Mouse (Mus musculus): ENCODE results near the gene Pdgfra. TPM values are rescaled to one million over a fixed set of nuclear protein-coding genes. Genes with fewer than 3 reads are reported as not detected.

Gene Pdgfra
- total and polyA plus RNA-seq, 3 experiments = 5.0 to 41.5 (median 30.2) TPM

DNA sequence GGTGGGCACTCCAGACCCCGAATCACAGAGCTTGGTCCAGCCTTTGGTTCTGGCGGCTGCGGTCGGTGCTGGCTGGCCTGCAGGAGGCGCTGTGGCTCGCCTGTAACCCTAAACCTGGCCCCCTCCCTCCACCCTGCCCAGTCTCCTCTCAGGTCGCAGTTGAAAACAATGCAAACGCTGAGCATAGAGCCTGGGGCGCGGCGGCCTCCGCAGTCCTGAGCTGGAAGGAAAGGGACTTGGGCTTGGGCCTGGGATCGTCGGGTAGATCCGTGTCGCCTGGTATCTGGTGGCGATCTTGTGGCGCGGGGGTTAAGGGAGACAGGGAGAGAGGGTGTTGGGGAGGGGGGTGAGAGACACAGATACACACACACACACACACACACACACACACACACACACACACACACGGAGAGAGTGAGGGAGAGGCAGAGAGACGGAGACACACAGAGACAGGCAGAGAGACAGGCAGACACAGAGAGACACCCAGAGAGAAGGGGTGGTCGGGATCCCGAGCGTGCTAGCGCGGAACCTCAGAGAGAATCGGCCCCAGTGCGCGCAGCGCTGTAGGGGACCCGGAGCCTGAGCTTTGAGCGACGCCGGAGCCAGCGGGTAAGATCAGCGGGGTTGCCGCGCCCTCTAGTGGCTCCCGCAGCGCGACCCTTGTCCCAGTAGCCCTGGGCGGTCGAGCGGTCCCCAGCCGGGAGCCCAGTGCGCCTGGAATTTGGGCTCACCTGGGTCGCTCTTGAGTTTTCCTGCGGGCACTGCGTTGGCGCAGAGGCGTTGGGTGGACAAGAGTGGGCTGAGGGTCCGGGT, 3.9 kb downstream of the Pdgfra start:
- DNase-seq = peak; percentile 91

DNA sequence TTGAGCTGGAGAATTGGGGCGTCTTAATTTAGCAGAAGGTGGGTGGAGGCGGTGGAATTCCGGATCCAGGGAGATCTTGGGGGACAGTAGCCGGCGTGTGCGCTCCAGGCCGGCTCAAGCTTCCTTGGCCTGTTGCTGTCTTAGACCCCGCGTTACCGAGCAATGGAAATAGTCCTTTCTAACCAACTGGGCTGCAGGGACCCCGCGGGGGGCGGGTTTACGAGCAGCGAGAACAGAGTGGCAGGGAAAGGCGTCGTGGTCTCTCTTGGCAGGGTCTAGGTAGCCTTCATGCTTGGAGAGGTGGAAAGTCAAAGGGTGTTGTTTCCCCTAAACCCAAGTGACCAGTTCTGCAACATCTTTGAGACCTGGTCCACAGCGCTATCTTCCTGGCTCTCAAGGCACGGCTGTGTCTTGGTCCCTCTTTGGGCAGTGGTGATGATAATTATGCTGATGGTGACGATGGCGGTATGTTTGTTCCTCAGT, 4.5 kb downstream of the Pdgfra start:
- DNase-seq = peak; percentile 28

DNA sequence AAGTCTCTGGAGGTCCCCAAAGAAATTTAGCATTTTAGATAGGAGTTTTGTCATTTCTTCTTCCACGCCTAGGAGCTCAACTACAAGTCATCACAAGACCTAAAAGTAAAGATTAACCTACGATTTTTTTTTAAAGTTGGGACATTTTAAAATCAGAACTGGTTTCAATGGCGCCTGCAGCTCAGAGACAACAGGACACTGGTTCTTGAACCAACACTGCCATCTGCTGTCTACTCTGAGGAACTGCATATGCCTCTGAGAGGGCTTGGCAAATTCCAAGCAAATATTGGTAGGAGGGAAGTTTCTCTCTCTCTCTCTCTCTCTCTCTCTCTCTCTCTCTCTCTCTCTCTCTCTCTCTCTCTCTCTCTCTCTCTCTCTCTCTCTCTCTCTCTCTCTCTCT, 4.9 kb downstream of the Pdgfra start:
- DNase-seq = peak; percentile 57

DNA sequence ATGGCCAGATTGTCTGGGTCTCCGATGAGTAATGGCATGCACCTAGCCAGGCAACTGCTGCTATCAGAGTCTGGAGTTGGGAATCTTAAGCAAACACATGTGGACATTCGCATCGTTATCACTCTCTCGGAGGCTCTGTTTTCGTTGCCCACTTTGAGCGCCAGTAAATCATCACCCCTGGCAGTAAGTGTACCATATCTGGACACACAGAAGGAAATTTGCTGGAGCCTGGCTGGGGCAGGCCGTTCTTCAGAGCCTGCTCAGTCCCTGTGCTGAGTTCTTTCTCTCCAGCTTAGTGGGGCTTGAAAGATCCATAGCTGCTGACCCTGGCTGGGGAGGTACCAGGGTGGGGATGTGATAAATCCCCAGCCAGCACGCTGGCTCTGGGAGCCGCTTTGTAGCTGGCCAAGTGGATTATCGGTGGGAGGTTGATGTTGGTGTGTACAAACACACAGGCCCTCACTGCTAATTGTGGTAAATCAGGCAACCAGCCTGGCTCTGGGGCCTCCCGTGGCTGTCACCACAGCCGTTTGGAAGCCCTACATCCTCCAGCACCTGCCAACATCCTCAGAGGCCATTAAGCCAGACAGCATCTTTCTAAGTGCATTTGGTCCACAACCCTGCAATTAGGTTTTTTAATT, 8.6 kb downstream of the Pdgfra start:
- no peak for DNase-seq

DNA sequence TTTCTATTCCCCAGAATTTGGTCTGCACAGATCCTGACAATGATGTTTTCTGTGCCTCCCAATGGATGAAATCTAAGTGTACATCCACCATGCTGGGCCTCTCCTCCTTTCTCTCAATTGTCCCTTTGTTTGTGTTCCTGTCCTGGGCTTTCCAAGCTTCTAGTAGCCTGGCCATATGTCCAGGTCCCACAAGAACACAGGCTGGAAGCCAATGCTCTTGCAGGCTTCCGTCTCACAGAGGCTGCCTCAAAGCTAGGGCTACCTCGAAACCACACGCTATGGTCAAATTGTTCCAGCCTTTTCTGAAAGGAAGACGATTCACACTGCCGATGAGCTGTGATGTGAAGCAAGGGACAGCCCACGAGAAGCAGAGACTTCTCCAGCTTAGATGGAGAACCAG, 9.5 kb downstream of the Pdgfra start:
- DNase-seq = no peak

DNA sequence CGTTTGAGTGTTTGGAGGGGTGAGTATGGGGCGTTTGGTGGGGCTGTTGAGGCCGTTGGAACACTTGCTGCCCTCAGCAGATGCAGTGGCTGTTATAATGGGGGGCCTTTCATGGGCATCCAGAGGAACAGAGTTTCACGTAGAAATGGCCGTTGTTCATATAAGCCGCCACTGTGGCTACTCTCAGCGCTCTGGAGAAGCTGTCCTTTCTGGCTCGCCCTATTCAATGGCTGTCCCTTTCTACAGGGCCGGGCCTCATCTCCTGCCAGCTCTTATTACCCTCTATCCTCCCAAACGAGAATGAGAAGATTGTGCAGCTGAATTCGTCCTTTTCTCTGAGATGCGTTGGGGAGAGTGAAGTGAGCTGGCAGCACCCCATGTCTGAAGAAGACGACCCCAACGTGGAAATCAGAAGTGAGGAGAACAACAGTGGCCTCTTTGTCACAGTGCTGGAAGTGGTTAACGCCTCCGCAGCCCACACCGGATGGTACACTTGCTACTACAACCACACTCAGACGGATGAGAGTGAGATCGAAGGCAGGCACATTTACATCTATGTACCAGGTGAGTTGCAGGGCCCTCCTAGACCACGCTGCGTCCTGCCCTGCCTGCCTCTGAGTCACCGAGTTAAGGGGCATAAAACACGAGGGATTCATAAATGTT, 11.3 kb downstream of the Pdgfra start:
- DNase-seq = no peak

DNA sequence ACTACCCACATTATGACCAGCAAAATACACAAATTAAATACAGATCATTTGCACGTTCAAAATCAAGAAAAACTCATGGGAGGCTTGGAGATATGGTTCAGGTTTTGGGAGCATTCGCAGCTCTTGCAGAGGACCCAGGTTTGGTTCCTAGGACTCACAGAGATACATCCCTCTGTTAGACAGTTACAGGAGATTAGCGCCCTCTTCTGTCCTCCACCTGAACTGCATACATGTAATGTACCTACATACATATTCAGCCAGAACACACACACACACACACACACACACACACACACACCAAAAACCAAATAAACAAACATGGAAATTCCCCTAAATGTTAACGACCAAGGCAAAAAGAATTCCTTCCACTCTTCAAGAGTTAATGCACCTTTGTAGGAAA, 12.6 kb downstream of the Pdgfra start:
- no peak for DNase-seq

DNA sequence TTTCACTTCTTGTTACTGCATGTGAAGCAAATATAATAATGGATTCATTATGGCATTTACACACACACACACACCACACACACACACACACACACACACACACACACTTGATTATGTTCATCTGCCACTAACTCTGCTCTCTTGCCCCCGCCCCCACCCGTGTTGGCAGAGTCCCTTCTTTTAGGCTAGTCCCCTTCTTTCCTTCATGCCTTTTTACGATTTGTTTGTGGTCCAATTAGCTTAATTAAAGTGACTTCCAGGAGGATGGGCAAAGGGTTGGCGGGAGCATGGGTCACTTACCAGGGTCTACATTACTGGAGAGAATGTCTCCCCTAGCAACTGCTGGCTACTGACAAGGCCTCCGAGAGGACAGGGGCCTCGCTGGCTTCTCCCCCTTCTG, 17.7 kb downstream of the Pdgfra start:
- DNase-seq = no peak

DNA sequence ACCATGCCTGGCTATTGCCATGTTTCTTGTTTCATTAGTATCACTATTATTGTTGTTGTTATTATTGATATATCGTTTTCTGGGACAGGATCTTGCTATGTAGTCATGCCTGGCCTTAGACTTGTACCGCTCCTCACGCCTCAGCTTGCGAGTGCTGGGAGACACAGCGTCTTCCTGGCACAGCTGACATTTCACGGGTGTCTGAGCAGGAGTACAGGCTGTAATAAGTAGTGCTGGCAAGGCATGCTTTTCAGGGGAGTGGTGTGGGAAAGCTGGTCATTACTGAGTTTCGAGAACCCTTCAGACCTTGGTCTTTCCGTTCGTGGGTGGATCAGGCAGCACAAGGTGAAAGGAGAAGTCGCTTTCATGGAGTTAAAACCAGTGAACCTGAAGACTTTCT, 19.8 kb downstream of the Pdgfra start:
- DNase-seq = no peak

DNA sequence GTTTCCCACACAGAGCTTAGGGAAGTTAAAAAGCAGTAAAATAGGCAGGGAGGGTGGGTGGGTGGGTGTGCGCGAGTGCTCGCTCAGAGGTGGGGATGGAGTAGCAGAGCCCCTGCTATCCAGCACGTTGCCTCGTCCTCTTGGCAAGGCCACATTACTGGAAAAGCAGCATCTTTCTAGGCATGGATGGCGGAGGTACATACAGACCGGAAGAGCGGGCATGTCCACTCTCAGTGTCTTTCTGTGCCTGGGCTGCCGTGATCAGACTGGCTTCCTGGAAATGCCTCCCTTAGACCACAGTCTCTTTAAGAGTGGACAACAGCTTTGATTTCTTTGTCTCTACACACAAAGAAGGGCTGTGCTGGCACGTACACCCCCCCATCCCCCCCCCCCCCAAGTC, 27.2 kb downstream of the Pdgfra start:
- no peak for DNase-seq

DNA sequence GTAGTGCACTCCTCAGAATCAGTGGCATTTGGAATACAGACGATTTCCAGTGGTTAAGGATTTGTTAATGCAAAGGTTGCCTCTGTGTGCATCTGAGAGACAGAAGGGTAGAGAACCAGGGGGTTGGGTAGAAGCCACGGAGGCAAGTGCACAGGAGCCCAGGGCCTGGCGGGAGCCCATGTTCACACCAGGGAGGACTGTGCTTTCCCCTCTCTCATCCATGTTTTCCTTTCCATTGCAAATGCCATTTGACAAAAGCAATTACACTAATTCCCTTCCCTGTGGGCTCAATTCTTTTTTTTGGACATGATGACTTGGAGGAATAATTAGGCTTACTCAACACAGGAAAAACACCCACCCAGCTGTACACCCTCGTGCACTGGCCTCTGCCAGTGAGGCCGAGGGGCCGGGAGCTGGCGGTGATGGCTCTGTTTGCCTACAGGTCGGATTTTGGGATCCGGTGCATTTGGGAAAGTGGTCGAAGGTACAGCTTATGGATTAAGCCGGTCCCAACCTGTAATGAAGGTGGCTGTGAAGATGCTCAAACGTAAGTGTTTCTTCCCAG, 27.7 kb downstream of the Pdgfra start:
- no peak for DNase-seq

DNA sequence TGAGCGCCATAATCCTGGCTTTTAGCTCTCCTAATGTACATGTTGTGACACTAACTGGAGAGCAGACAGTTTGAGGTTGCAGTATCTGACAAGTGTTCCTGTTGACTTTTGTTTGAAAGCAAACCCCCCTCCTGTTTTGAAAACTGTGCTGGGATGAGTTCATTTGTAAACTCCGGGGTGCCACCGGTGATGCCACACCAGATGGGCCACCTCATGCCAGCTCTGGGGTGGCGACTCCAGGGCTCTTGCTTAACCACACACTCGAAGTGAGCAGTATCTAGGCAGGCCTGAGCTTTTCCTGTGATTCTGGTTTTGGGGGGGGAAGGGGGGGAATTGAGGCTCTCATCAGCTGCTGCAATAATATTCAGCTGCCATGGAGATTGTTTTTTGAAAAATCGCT, 31.6 kb downstream of the Pdgfra start:
- DNase-seq = no peak

DNA sequence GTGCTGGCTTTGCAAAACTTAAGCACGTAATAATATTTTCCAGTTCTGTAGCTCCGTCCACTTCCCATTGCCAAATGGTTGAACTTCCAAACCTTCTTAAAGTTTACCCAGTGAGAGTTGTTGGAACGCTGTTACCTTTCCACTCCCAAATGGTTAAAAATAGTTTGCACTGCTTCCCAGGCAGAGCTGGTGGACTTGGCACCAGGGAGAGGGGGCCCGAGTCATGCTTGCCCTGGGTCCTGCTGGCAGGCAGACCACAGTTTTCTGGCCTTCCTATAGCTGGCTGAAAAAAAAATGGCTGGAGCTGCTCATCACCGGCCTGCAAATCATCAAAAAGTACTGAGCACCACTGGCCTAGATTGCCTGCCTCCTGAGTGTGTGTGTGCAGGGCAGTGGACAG, 32.0 kb downstream of the Pdgfra start:
- no peak for DNase-seq

DNA sequence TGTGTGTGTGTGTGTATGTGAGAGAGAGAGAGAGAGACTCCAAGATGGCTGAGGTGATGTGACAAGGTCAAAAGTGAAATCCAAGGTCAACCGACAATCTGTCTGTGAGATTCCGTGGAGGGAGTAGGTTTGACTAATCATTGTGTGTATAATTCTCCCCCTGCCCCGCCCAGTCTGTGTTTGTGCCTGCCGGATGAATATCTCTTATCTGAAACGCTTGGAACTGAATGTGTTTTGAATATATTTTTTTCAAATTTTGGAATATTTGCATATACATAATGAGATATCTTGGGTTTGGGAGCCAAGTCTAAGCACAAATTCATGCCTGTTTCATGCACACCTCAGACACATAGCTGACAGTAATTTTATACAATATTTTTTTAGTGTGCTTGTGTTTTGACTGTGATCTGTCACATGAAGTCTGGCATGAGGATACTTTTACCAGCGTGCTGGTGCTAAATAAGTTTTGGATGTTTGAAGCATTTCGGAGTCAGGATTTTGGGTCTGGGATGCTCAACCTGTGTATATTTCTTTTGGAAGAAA, 32.7 kb downstream of the Pdgfra start:
- DNase-seq = no peak

DNA sequence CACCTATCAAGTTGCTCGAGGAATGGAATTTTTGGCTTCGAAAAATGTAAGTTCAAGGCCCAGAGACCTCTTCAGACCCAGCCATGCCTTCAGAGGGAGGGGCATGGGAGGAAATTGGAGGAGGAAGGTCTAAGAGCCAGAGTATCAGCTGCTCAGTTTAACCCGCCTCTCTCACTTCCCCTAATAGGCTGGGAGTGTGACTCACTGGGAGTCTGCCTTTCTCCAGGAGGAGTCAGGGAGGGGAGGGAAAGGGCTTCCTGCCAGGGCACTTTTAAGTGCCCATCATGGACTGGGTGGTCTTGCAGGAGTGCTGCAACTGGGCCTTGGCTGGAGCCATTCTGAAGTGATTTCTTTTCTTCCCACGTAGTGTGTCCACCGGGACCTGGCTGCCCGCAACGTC, 33.5 kb downstream of the Pdgfra start:
- DNase-seq = no peak

DNA sequence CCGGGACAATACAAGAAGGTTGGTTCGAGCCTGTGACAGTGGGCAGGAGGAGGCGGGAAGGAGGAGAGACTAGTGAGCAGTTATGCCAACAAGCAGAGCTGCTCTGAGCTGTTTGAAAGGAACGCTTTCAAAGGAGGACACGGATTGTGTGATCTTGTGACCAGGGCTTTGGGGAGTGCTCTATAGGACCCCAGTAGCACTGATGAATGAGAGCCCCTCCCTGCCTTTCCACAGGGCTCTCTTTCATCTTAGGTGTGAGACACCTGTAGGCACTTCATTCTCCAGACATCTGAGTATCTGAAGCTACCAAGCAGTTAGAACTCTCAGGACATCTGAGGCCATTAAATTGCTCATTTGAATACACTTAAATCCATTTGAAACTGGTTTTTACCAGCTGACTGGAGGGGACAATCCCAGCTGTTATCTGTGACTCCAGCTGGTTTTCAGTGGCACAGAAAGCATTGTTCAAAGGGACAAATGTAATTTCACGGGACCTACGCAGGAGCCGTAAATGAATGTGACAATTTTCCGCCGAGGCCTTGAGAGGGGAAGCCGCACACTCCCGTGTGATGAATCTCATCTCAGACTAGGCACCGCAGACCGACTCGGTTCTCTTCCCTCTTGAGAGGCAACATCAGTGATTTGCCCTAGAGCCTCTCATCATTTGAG, 37.4 kb downstream of the Pdgfra start:
- DNase-seq = no peak

DNA sequence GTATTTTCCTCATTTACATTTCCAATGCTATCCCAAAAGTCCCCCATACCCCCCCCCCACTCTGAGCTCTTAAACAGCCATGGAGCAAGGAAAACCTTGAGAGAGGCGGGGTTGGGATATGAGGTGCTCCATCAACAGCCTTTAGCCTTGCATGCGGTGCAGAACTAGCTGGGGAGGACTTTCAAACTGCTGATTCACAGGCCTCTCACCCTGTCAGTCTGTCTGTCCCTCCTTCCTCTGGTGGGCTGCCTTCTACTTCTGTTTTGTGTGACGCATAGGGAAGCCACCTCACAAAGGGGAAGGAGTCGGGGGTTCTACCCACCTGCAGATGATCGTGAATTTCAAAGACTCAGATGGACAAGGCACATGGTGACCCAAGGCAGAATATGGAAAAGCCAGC, 41.0 kb downstream of the Pdgfra start:
- no peak for DNase-seq

DNA sequence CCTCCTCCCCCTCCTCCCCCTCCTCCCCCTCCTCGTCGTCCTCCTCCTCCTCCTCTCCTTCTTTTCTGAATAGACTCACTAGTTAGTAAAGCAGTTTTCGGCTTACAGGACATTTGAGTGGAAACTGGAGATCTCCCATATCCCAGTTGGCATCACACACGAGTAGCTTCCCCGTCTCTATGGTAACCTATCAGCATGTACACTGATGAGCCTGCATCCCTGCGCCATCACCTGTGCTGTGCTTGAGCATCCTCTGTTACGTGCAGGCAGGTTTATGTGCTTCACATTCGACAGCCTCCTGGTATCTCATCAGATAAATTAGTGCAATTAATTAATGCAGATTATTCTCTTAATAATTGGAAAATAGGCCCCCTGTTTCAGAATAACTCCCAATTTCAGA, 46.3 kb downstream of the Pdgfra start:
- DNase-seq = no peak

DNA sequence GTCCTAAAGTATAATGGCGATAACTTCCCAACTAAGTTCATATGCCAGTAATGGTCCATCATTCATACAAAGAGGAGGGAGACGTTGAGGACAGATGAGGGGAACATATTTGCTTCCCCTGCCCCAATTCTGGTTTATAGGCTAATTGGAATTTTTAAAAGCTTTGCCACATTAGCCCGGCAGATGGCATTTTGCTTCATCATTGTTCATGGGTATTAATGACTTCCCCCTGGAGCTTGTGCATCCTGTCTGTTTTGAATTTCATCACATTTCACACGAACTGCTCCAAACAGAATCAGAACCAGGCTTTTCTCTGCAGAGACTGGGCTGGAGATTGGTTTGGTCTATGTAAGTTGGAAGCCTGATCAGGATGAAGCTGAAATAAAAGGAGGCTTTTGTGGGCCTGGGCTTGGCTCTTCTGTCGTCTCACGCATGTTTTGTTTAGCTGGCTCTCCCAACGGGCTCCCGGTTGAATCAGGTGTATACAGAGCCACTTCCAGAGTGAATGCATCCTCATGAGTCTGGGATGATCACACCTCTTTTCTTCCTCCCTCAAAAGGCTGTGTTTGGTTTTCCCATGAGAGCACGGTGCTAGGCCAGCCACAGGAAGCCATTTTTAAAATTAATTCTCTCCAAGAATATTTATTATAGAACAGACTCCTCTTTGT, 47.7 kb downstream of the Pdgfra start:
- DNase-seq = no peak

DNA sequence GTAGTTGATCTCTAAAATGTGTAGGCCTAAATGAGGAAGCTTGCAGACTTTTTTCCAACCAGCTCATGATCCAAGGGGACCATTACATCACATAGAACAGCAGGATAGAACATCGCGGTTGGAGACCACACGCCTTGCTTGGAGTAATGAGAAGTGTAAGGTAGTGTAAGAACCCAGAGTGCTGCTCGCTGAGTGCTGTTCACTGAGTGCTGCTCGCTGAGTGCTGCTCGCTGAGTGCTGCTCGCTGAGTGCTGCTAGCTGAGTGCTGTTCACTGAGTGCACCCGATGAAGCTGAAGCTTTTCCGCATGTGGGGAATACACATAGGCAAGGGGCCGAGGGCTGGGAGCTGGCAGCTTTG, 48.3 kb downstream of the Pdgfra start:
- no peak for DNase-seq

DNA sequence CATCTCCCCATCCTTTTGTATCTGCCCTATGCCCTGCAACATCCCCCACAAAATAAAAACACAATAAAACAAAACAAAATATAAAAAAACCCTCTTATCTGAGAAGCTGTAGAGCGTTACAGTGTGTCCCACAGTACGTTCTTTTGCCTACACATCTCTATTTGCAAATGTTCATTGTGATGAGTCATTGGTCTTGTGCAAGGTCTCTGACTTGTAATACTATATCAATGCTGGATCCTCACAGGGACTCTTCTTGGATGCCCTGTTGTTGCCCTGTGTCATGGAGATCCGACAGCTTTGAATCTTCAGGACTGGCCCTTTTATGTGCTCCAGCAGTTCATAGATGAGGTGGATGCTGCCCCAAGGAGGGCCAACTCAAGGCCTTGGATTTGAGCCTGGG, 55.8 kb downstream of the Pdgfra start:
- DNase-seq = peak; percentile 9

DNA sequence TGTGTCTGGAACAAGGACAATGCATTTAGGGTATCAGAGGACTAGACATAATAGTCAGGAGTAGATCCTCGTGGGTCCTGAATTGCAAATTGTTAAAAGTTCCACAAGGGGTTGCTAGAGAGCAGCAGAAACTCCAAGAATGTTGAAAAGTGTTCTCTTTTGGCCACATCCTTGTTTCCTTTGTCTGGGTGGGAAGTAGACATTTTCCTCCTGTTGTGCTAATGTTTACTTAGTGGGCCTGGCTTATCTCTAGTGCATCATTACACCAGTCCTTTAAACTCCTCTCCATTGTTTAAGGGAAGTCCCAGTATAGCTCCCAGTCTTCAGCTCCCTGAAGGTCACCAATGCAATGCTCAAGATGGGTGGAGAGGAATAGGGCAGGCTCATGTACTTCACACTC, 57.9 kb downstream of the Pdgfra start:
- no peak for DNase-seq
